25 mouse cellular contexts compared by ENCODE assay signal in the genomic region with DNA sequence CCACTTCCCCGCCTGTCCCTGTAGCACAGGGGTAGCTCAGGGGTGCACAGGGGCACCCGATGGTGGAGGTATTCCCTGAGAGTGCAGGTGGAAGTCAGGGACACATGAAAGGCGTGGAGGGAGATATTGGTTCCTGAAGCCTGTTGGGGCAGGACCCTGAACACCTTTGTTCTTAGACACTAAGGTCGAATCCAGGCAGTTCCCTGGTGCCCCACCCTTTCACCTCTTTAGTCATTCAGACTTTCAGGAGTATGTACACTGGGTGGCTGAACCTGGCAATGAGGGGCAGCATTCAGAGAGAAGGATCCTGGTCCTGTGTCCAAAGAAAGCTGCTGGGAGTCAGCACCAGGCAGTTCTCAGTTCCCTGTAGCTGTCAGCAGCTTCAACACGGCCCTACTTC. TPM values are rescaled to one million over a fixed set of nuclear protein-coding genes. Genes with fewer than 3 reads are reported as not detected.
DNase-seq lines count a peak whose midpoint lies in the region; ATAC-seq and TF ChIP-seq lines count a peak whose summit lies in the region.
"Had no signal": no experiment of that assay in that cellular context is flagged by ENCODE, and none has a peak within 500 bp of the region (broad histone marks: within the 10 kb centered on the region; RNA-seq: fewer than 3 reads in every experiment).

No protein-coding gene starts in this region.

- no peak overlapping the region for H3K27ac ChIP-seq in heart, embryonic 12.5 days (ENCODE audit: poor library complexity, severe bottlenecking)
- H3K27ac ChIP-seq in ES-E14 (ENCODE audit: insufficient read depth, low read depth, low read length, poor library complexity, severe bottlenecking): peak overlapping the region; percentile 92
- H3K27ac ChIP-seq in liver, embryonic 11.5 days (ENCODE audit: low read depth, low read length): no peak overlapping the region
- H3K27ac ChIP-seq: embryonic facial prominence, embryonic 10.5 days; forebrain, embryonic 13.5 days; heart, adult 2 months; heart, embryonic 15.5 days; hindbrain, embryonic 12.5 days had no signal

- ATAC-seq in heart, embryonic 12.5 days (ENCODE audit: insufficient number of reproducible peaks, low FRiP score): no peak
- ATAC-seq in liver, embryonic 11.5 days (replicated peaks; ENCODE audit: low FRiP score): no peak
- ATAC-seq: forebrain, embryonic 13.5 days; forebrain, postnatal 0 days; hindbrain, embryonic 16.5 days; inflammation-experienced regulatory T-cells, adult 6 months; intestine, postnatal 0 days had no signal

- H3K9me3 ChIP-seq in heart, embryonic 12.5 days (replicated peaks): no peaks in the 10 kb centered on the region
- no peaks in the 10 kb centered on the region for H3K9me3 ChIP-seq in ES-E14 (ENCODE audit: control insufficient read depth, insufficient read depth, low read depth, low read length)
- H3K9me3 ChIP-seq in liver, embryonic 11.5 days (ENCODE audit: control insufficient read depth, low read length): no peaks in the 10 kb centered on the region
- H3K9me3 ChIP-seq: embryonic facial prominence, embryonic 10.5 days; forebrain, embryonic 13.5 days; heart, embryonic 15.5 days; hindbrain, embryonic 12.5 days had no signal

- H3K4me1 ChIP-seq in heart, embryonic 12.5 days (replicated peaks): peaks cover 54% of the 10 kb centered on the region
- peaks cover 21 to 25% of the 10 kb centered on the region in 2 experiments for H3K4me1 ChIP-seq in ES-E14 (ENCODE audit: control insufficient read depth in 2 of 2, insufficient read depth in 2 of 2, low read length in 2 of 2, poor library complexity in 1 of 2)
- H3K4me1 ChIP-seq in liver, embryonic 11.5 days (replicated peaks; ENCODE audit: control insufficient read depth, insufficient read depth, low read length): 0 out of 2 replicates have a peak, but pooled peaks cover 4% of the 10 kb centered on the region

- H3K4me2 ChIP-seq in heart, embryonic 12.5 days: peak overlapping the region; percentile 21
- no peak overlapping the region for H3K4me2 ChIP-seq in liver, embryonic 11.5 days
- H3K4me2 ChIP-seq: forebrain, embryonic 13.5 days; heart, embryonic 15.5 days; hindbrain, embryonic 12.5 days had no signal

- no peak overlapping the region for H3K9ac ChIP-seq in heart, embryonic 12.5 days
- H3K9ac ChIP-seq in ES-E14 (ENCODE audit: insufficient read depth, low read depth, low read length, poor library complexity, severe bottlenecking): peak overlapping the region; percentile 23; the same call in 1 of the 2 replicates
- H3K9ac ChIP-seq in liver, embryonic 11.5 days (ENCODE audit: low read depth, low read length): no peak overlapping the region
- H3K9ac ChIP-seq: forebrain, embryonic 13.5 days; forebrain, postnatal 0 days; heart, embryonic 15.5 days; hindbrain, embryonic 12.5 days had no signal

- DNase-seq in cerebellum, adult 9-11 months: peak; percentile 4
- DNase-seq in cerebellum, postnatal 14 days: no peak
- DNase-seq in heart, postnatal 14 days: no peak
- no peak for DNase-seq in ES-E14 (ENCODE audit: low read depth, low spot score)
- no peak for DNase-seq in frontal cortex, postnatal 36 days (ENCODE audit: low spot score in 2 of 2)
- no peak for DNase-seq in liver, embryonic 11.5 days (ENCODE audit: low spot score)
- DNase-seq: adrenal gland, adult 2 months; adrenal gland, postnatal 25 days; forebrain, postnatal 0 days; heart, adult 2 months; heart, postnatal 4 days; kidney, adult 8-10 months had no signal

- WGBS in heart, embryonic 12.5 days: 60% methylated on average over 5 of the region's 5 CpGs
- 61% methylated on average over 5 of the region's 5 CpGs for WGBS in liver, embryonic 11.5 days

- peaks cover 18% of the 10 kb centered on the region for H3K27me3 ChIP-seq in heart, embryonic 12.5 days (replicated peaks)
- H3K27me3 ChIP-seq in liver, embryonic 11.5 days (replicated peaks; ENCODE audit: control insufficient read depth, insufficient read depth, low read length): peaks cover 16% of the 10 kb centered on the region

- no peaks in the 10 kb centered on the region for H3K36me3 ChIP-seq in heart, embryonic 12.5 days
- H3K36me3 ChIP-seq in ES-E14 (ENCODE audit: control insufficient read depth, insufficient read depth, low read length, poor library complexity, severe bottlenecking): peaks cover 3% of the 10 kb centered on the region; the same call in 1 of the 2 replicates
- H3K36me3 ChIP-seq in liver, embryonic 11.5 days (ENCODE audit: control insufficient read depth, insufficient read depth, low read length): no peaks in the 10 kb centered on the region
- H3K36me3 ChIP-seq: heart, embryonic 15.5 days had no signal

- in situ Hi-C loops in ES-E14 (cut with MboI; ENCODE audit: low sequenced_read_pairs in 2 of 2, unreplicated experiment in 2 of 2): no loop called here

- intact Hi-C loops in heart, postnatal 14 days (cut with DNase I): no loop called here

- H3K4me3 ChIP-seq in heart, embryonic 12.5 days: no peak overlapping the region
- no peak overlapping the region for H3K4me3 ChIP-seq in ES-E14 (ENCODE audit: insufficient read depth in 1 of 2, low read depth in 1 of 2, low read length in 2 of 2, poor library complexity in 1 of 2, severe bottlenecking in 1 of 2)
- H3K4me3 ChIP-seq in liver, embryonic 11.5 days (ENCODE audit: low read depth, low read length): no peak overlapping the region
- H3K4me3 ChIP-seq: embryonic facial prominence, embryonic 10.5 days; forebrain, embryonic 13.5 days; heart, adult 2 months; heart, embryonic 15.5 days; hindbrain, embryonic 12.5 days had no signal

TF ChIP-seq in ES-E14, 5 proteins besides CTCF, POLR2A, EP300 and RAD21:
- TF ChIP-seq HCFC1 (IDR thresholded peaks at IDR 0.05; ENCODE audit: borderline replicate concordance, insufficient read depth, low read length) (no peak), MAFK (IDR thresholded peaks at IDR 0.05; ENCODE audit: insufficient read depth, low read depth, low read length) (no peak), ZNF384 (IDR thresholded peaks at IDR 0.05; ENCODE audit: low read depth, low read length) (no peak), CHD2 (IDR thresholded peaks at IDR 0.05; ENCODE audit: low read depth, low read length) (no peak), ZC3H11A (IDR thresholded peaks at IDR 0.05; ENCODE audit: borderline replicate concordance, low read depth, low read length) (no peak)

RNA-seq across cellular contexts. Expression of a gene that starts 10.0 kb away (rescaled TPM):
- 14.2 and 15.5 TPM in 2 replicates for polyA plus RNA-seq in heart, embryonic 12.5 days (2016; fragmentation: Nextera tagmentation; extraction: Ambion mirVana)
- total RNA-seq in heart, postnatal 14 days (2021): 100 to 1,000 TPM; 145 to 152 TPM
- total RNA-seq in ES-E14 (2012; rRNA removed): 23.4 and 29.8 TPM in 2 replicates
- 8.1 and 9.0 TPM in 2 replicates for polyA plus RNA-seq in liver, embryonic 11.5 days (2014; fragmentation: Nextera tagmentation; extraction: Ambion mirVana)

RNA-seq across cellular contexts. Expression of a gene that starts 24.1 kb away (rescaled TPM):
- polyA plus RNA-seq in heart, embryonic 12.5 days (2016; fragmentation: Nextera tagmentation; extraction: Ambion mirVana): 0.19 and 0.63 TPM in 2 replicates
- not detected for total RNA-seq in heart, postnatal 14 days (2021)
- 1.1 and 3.1 TPM in 2 replicates for total RNA-seq in ES-E14 (2012; rRNA removed)
- 1.4 and 1.7 TPM in 2 replicates for polyA plus RNA-seq in liver, embryonic 11.5 days (2014; fragmentation: Nextera tagmentation; extraction: Ambion mirVana)
- total RNA-seq: gastrocnemius, postnatal 4 days; heart, adult 2 months; heart, postnatal 4 days; MEL had no signal

RNA-seq across cellular contexts. Expression of a gene that starts 29.7 kb away (rescaled TPM):
- not detected in 2 replicates for polyA plus RNA-seq in heart, embryonic 12.5 days (2016; fragmentation: Nextera tagmentation; extraction: Ambion mirVana)
- not detected for total RNA-seq in heart, postnatal 14 days (2021)
- 4.4 and 5.7 TPM in 2 replicates for total RNA-seq in ES-E14 (2012; rRNA removed)
- polyA plus RNA-seq in liver, embryonic 11.5 days (2014; fragmentation: Nextera tagmentation; extraction: Ambion mirVana): not detected in 2 replicates
- total RNA-seq: adrenal gland, adult 2 months; adrenal gland, postnatal 25 days; gastrocnemius, adult 8-10 months; gastrocnemius, postnatal 4 days; heart, adult 2 months; heart, postnatal 4 days; MEL had no signal
- polyA plus RNA-seq: adrenal gland, adult 2 months; embryonic facial prominence, embryonic 10.5 days; forebrain, embryonic 13.5 days; heart, adult 2 months; heart, embryonic 15.5 days; hindbrain, embryonic 12.5 days; inflammation-experienced regulatory T-cells, adult 6 months had no signal

RNA-seq across cellular contexts. Expression of a gene that starts 37.9 kb away (rescaled TPM):
- 55.3 and 57.2 TPM in 2 replicates for polyA plus RNA-seq in heart, embryonic 12.5 days (2016; fragmentation: Nextera tagmentation; extraction: Ambion mirVana)
- 10 to 100 TPM; 22.3 to 25.3 TPM for total RNA-seq in heart, postnatal 14 days (2021)
- total RNA-seq in ES-E14 (2012; rRNA removed): 31.5 and 42.0 TPM in 2 replicates
- polyA plus RNA-seq in liver, embryonic 11.5 days (2014; fragmentation: Nextera tagmentation; extraction: Ambion mirVana): 61.0 and 67.8 TPM in 2 replicates

RNA-seq across cellular contexts. Expression of a gene that starts 44.2 kb away (rescaled TPM):
- polyA plus RNA-seq in heart, embryonic 12.5 days (2016; fragmentation: Nextera tagmentation; extraction: Ambion mirVana): 0.17 and 0.18 TPM in 2 replicates
- total RNA-seq in heart, postnatal 14 days (2021): under 1 TPM in 1 of 2 experiments, not detected in 1; 0.05 TPM
- 0.90 and 1.1 TPM in 2 replicates for total RNA-seq in ES-E14 (2012; rRNA removed)
- polyA plus RNA-seq in liver, embryonic 11.5 days (2014; fragmentation: Nextera tagmentation; extraction: Ambion mirVana): 18.9 and 20.0 TPM in 2 replicates
- total RNA-seq: adrenal gland, postnatal 25 days; forebrain, postnatal 0 days; heart, adult 2 months; heart, postnatal 4 days had no signal
- polyA plus RNA-seq: C2C12; embryonic facial prominence, embryonic 10.5 days; embryonic facial prominence, embryonic 14.5 days; forebrain, embryonic 13.5 days; forebrain, postnatal 0 days; heart, adult 2 months; heart, embryonic 15.5 days; hindbrain, embryonic 12.5 days; hindbrain, embryonic 16.5 days; inflammation-experienced regulatory T-cells, adult 6 months had no signal
